Mouse (Mus musculus) brain, embryonic 14.5 days (tissue): ENCODE data around the gene Raly. TPM values are rescaled to one million over a fixed set of nuclear protein-coding genes. Genes with fewer than 3 reads are reported as not detected.

Experiments
- DNase-seq: peaks from one replicate; pipeline ENCODE4 v3.0.0-alpha.2; 2011; ENCODE audit warnings: low read depth
- CTCF ChIP-seq: fragments of 200-500 bp; IDR thresholded peaks from 2 replicates; pipeline ENCODE4 v1.5.1; 2012; ENCODE audit warnings: inconsistent platforms, mild to moderate bottlenecking, moderate library complexity, borderline replicate concordance; ENCODE audit not compliant: insufficient read depth, insufficient read length; ENCODE audit errors: extremely low read depth
- POLR2A ChIP-seq: fragments of 200-500 bp; IDR thresholded peaks from 2 replicates; pipeline ENCODE4 v1.6.1; 2012; ENCODE audit warnings: mild to moderate bottlenecking, inconsistent platforms, borderline replicate concordance; ENCODE audit not compliant: poor library complexity, insufficient read depth, insufficient read length, severe bottlenecking; ENCODE audit errors: extremely low read depth
- polyA plus RNA-seq: library from polyadenylated mRNA; depleted of rRNA; stranded (reverse); fragments of >200 nt; gene quantifications from 2 replicates; pipeline ENCODE4 v1.2.3, GENCODE M21; 2012

The Raly gene
- polyA plus RNA-seq, 1 experiment, result 253 TPM

GRCm38 (mm10) chr2:154789381-154789780 is 1.5 kb upstream of the Raly start:
- TF ChIP-seq POLR2A (no peak), CTCF (no peak)

GRCm38 (mm10) chr2:154789977-154790655 is 780 bp upstream of the Raly start:
- no peak for DNase-seq
- TF ChIP-seq POLR2A, result no peak

More at GRCm38 (mm10) chr2:154789381-154789780, 1.5 kb upstream of the Raly start:
- DNase-seq, result no peak

GRCm38 (mm10) chr2:154791661-154792642 is 1.1 kb downstream of the Raly start:
- no peak for TF ChIP-seq POLR2A
- TF ChIP-seq CTCF, result no peak
- peak; percentile 76 for DNase-seq

- no peak for DNase-seq
- TF ChIP-seq CTCF (no peak), POLR2A (no peak)
These were observed 12.5 kb downstream of the Raly start for GRCm38 (mm10) chr2:154803372-154803771.

GRCm38 (mm10) chr2:154803845-154804244 is 12.9 kb downstream of the Raly start:
- TF ChIP-seq POLR2A (no peak), CTCF (no peak)
- DNase-seq, result no peak

- no peak for DNase-seq
- TF ChIP-seq CTCF (no peak), POLR2A (no peak)
These were observed 16.8 kb downstream of the Raly start for GRCm38 (mm10) chr2:154807689-154808088.

- DNase-seq, result peak; percentile 12
These were observed 18.3 kb downstream of the Raly start for GRCm38 (mm10) chr2:154809107-154809762.

GRCm38 (mm10) chr2:154810821-154811220 is 19.9 kb downstream of the Raly start:
- no peak for DNase-seq
- TF ChIP-seq POLR2A, result no peak

More at GRCm38 (mm10) chr2:154809107-154809762, 18.3 kb downstream of the Raly start:
- TF ChIP-seq POLR2A, result no peak
- no peak for TF ChIP-seq CTCF

- no peak for DNase-seq
- TF ChIP-seq CTCF (no peak), POLR2A (no peak)
These were observed 22.5 kb downstream of the Raly start for GRCm38 (mm10) chr2:154813426-154813825.

- TF ChIP-seq POLR2A, result no peak
- no peak for TF ChIP-seq CTCF
- peak; percentile 82 for DNase-seq
These were observed 26.2 kb downstream of the Raly start for GRCm38 (mm10) chr2:154817089-154817488.

- DNase-seq, result peak; percentile 72
- TF ChIP-seq POLR2A (no peak), CTCF (peak; percentile 59; the same call in 1 of the 2 replicates)
These were observed 26.9 kb downstream of the Raly start for GRCm38 (mm10) chr2:154817788-154818187.
